Mouse (Mus musculus) adrenal gland, postnatal 36 days (tissue): ENCODE measurements around the gene Ceacam1. TPM values are rescaled to one million over a fixed set of nuclear protein-coding genes. Genes with fewer than 3 reads are reported as not detected.
"Not testable (repeated sequence)": the region's sequence is repeated elsewhere in the genome, so short reads cannot be mapped to it uniquely, and the experiment has no call there.

Source experiments
- DNase-seq, 2 experiments: peaks; one replicate each; pipeline ENCODE4 v3.0.0; 2021; ENCODE audit warnings: mixed read lengths in 1 of 2
- long read RNA-seq, 2 experiments: library from polyadenylated mRNA; stranded (forward); transcript quantifications; one replicate each; pipeline ENCODE4 v2.0.0; 2021; ENCODE audit warnings: borderline sequencing depth in 2 of 2
- total RNA-seq, 2 experiments: library from RNA; stranded (reverse); gene quantifications; 2 replicates each; pipeline ENCODE4 v1.2.3; 2021

Ceacam1 gene
- 10 to 100 TPM in 1 of 2 experiments, 1 to 10 TPM in 1; 9.6 to 19.9 TPM for total RNA-seq
- long read RNA-seq, experiment 1, transcript Ceacam1-209 (6 exons, 1,061 nt) = major isoform, 5 of 15 reads
- long read RNA-seq, experiment 1, partial matches to known transcripts = 6 of 15 reads
- long read RNA-seq, experiment 1, other reads (novel, unspliced or antisense) = 2 of 15 reads
- long read RNA-seq, experiment 2 = 0 reads

DNA sequence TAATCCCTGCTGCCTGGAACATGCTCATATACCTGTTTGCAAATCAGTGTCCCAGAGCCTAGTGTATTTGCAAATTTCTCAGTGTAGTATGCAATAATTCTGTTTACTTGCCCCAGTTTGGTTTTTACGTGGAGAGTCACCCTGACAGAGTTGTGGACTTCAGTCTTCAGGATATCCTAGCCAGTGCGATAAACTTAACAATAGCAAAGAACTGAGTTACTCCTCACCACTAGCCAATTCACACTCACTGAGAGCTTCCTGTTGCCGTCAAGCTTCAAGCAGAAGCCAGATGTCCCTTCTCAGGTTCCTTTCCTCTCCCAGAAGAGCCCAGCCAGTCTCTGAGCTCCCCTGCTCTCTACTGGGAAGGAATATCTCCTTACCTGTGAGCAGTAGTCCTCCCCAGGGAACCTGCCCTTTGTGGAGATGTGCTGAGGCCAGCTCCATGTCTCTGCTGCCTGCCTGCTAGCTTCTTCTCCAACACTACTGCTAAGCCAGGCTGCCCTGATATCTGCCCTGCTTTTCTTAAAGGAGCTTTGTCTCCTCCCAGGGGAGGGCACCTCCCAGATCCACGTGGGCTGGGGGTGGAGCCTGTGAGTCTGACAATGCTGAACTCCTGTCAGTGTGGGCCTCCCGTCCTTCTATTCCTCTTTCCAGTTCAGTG is at the start of gene Ceacam1:
Gene Ceacam1 (minus strand): TSS at position 513 of the 661 bp plus-strand sequence.
- DNase-seq = peak; percentile 74 to 81

- DNase-seq = not testable (repeated sequence)
Measured at GRCm38 (mm10) chr7:25516070-25516777, 38.8 kb upstream of the Ceacam1 start.

DNA sequence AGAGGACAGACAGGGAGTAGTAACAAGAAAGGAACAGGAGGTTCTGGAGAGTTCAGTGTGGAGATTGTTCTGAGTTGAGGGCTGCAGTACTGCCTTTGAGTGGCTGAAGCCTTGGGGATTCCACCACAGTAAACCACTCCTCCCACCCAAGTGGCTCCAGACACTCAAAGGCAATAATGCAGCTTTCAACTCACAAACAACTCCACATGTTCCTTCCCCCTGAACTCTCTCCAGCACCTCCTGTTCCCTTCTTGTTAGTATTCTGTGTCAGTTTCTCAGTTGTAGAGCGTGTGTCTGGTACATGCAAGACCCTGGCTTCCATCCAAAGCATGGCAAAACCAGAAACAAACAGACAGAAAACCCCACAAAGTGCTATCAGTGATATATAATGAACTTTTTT is 38.3 kb upstream of the Ceacam1 start:
- DNase-seq = not testable (repeated sequence)

- DNase-seq = no peak
Measured at GRCm38 (mm10) chr7:25509925-25510324, 32.5 kb upstream of the Ceacam1 start.

- DNase-seq = no peak
Measured at GRCm38 (mm10) chr7:25494649-25495048, 17.2 kb upstream of the Ceacam1 start.

DNA sequence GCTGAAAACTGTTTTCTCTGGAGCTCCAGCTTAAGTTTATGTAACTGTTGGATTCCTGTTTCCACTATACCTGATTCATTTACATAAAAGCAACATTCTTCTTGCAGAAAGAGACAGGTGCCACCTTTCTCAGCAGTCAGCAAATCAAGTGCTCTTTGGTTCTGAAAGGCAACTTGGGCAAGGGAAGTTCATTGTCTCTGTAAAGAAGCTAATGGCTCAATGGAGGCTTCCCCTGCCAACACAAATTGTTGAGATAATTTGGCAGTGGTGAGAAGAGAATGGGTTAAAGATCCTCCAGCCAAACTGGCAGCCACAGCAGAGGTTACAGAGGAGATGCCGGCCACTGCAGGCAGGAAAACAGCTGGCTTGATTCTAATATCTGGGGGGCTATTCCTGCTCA is 13.3 kb upstream of the Ceacam1 start:
- DNase-seq = not testable (repeated sequence)

- DNase-seq = not testable (repeated sequence)
Measured at GRCm38 (mm10) chr7:25489382-25489781, 12.0 kb upstream of the Ceacam1 start.

DNA sequence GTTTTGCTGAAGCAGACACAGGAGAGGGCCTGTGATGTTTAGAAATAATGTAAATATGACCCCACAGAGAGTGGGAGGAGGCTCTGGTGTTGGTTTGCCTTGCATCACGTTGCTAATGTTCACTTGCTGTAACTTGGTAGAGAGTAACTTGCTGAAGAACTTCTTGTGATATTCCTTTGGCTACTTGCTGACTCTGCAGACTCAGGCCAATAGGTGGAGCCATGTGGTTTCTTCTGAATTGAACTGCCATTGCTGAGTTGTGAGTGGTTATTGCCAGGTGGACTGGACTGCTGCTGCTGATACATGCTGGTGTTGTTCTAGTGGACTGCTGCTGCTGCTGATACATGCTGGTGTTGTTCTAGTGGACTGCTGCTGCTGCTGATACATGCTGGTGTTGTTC is 8.8 kb upstream of the Ceacam1 start:
- peak; percentile 41 to 47 for DNase-seq

GRCm38 (mm10) chr7:25485061-25485460 is 7.7 kb upstream of the Ceacam1 start:
- no peak for DNase-seq

- DNase-seq = no peak
Measured at GRCm38 (mm10) chr7:25483133-25483735, 5.8 kb upstream of the Ceacam1 start.

GRCm38 (mm10) chr7:25480791-25481190 is 3.4 kb upstream of the Ceacam1 start:
- not testable (repeated sequence) for DNase-seq

DNA sequence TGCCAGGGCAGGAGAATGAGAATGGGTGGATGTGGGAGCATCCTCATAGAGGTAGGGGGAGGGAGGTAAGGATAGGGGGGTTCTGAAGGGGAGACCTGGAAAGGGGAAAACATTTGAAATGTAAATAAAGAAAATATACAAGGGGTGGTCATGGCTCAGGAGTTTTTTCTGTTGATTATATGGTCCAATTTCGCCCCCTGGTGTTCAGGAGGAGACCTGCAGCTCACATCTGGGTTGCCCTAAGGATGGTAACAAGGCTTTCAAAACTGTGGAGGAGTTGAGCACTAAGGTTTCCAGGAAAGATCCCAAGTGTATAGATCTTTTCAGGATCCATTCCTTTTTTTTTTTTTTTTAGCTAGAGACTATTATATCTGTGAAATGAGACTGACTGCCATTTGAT is 2.0 kb upstream of the Ceacam1 start:
- DNase-seq = peak; percentile 37 to 38

- DNase-seq = not testable (repeated sequence)
Measured at GRCm38 (mm10) chr7:25477752-25478093, 320 bp upstream of the Ceacam1 start.

GRCm38 (mm10) chr7:25471821-25472220 is 5.6 kb downstream of the Ceacam1 start:
- peak; percentile 49 to 58 for DNase-seq

GRCm38 (mm10) chr7:25465586-25465985 is 11.8 kb downstream of the Ceacam1 start:
- DNase-seq = not testable (repeated sequence)

DNA sequence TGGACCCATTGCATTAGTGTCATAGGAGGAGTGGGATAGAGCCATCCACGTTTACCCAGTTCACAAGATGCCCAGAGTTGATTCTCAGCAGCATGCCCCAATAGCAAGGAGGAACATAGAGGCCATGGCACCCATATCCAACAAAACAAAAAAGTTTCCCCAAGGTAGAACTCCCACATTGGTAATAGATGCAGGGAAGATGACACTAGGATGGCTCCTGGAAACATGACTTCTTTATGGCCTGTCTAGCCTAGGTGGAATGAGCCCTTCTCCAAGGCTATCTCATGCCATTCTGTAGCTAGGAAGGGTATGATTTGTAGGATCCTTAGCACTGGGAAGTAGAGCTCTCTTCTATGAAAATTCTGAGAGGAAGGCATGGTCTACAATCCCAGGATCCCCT is 12.4 kb downstream of the Ceacam1 start:
- DNase-seq = no peak

DNA sequence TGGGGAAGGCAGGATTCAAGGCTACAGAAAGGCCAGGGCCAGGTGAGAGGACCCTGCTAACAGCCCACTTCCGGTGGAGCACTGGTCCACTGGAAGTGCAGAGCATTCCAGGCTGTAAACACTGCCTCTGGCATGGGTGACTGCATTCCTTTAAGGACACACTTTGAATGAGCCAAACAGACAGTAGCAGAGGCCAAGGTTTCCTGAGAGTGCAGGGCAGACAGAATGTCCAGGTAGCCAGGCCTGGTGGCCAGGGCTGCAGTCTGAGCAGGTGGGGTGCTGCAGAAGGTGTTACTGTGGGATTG is 15.4 kb downstream of the Ceacam1 start:
- not testable (repeated sequence) for DNase-seq

- DNase-seq = not testable (repeated sequence)
Measured at GRCm38 (mm10) chr7:25461336-25462032, 15.9 kb downstream of the Ceacam1 start.

DNA sequence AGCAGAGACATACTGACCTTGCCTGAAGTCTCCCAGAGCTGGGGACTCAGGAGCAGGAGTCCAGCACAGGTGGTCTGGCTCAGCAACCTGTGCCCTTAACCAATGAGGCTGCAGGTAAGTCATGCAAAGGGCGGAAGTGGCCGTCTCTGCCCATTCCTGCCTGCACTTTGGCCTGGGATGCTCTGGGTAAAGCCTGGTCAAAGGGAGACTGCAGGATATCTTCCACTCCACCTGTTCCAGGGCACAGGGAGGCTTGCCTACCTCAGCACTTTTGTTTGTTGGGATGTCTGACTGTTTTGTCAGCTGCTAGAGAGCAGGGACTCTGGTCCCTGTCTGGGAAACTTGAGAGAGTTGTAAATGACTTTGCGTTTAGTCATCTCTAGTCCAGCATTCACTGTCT is 25.3 kb downstream of the Ceacam1 start:
- no peak for DNase-seq

DNA sequence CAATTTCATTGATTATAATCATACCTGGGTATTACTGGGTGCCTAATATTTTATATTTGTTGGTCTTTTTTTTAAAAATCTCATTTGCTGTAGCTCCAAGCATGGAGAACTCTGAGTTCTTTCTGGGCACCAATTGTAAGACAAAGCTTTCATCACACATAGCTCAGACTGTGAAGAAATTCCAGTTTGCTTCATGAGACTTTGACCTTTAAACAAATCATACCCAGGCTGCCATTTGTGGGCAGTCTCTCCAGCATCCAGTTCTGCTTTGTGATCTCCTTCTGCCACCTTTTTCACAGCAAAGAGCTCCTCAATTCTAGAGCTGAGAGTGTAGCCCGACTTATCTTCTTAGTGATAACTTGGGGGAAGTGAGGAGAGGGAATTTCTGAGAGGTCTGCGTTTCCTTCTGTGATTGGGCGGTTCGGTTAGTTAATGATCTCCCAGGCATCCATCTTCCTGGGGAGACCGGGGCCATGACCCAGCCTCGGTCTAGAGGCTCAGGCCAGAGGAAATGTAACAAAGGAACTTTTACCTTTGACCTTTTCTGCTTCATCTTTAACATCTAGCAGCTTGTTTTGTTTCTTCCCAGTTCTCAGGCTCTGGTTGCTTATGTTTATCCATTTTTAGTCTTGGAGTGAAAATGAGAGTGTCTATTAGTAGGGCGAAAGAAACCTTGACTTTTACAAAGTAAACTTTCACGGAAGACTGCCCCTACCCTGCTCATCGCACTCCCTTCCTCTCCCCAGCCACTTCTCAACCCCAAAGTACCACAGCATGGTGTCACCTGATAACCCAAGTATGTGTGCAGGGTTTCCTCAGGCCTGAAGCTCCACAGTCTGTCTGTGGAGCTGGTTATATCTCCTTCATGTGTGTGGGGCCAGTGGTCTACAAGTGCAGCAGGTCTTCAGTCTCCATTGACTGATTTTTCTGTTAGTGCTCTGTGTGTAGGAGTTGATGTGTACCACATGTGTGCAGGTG is 27.2 kb downstream of the Ceacam1 start:
- no peak for DNase-seq

- no peak for DNase-seq
Measured at GRCm38 (mm10) chr7:25440816-25441153, 36.6 kb downstream of the Ceacam1 start.
